Mouse (Mus musculus): ENCODE results near the gene Ppp1r15a.
"Not testable (repeated sequence)": the region's sequence is repeated elsewhere in the genome, so short reads cannot be mapped to it uniquely, and the experiment has no call there.

Ppp1r15a gene

GRCm38 (mm10) chr7:45480310-45480709, 45.8 kb downstream of the Ppp1r15a start:
- not testable (repeated sequence) for DNase-seq

GRCm38 (mm10) chr7:45478774-45479173, 47.3 kb downstream of the Ppp1r15a start:
- DNase-seq = no peak

- peak; percentile 68 for DNase-seq
Measured at GRCm38 (mm10) chr7:45477003-45477402, 49.1 kb downstream of the Ppp1r15a start.

- no peak for DNase-seq
Measured at GRCm38 (mm10) chr7:45476453-45476852, 49.6 kb downstream of the Ppp1r15a start.

GRCm38 (mm10) chr7:45475291-45475969, 50.6 kb downstream of the Ppp1r15a start:
- DNase-seq = peak; percentile 63

Data from liver (tissue).